Mouse (Mus musculus) WW6 (cell line): ENCODE measurements around the gene Gm14781.
"Not testable (repeated sequence)": the region's sequence is repeated elsewhere in the genome, so short reads cannot be mapped to it uniquely, and the experiment has no call there.

ENCODE experiments used
- DNase-seq: peaks from one replicate; pipeline ENCODE4 v3.0.0-alpha.2; 2013; ENCODE audit warnings: low read depth, low spot score

The Gm14781 gene

DNA sequence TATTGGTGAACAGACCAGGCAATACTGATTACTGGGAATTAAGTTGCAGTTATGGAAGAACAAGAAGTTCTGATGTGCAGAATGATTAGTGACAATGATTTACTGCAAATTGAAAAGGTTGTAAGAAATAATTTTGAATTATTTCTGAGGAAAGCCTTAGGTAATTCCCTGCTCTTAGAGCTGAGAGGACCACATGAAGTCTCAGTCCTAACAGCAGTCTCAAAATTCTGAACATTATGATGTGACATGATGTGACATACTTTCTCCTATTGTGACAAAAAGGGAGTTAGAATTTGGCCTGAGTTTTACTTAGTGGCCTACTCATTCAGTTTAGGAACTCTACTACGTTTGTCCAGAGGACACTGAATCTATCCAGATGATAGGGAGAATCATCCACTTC, at the start of gene Gm14781:
TSS of gene Gm14781 (plus strand) at position 301 of the 400 bp plus-strand sequence.
- not testable (repeated sequence) for DNase-seq

DNA sequence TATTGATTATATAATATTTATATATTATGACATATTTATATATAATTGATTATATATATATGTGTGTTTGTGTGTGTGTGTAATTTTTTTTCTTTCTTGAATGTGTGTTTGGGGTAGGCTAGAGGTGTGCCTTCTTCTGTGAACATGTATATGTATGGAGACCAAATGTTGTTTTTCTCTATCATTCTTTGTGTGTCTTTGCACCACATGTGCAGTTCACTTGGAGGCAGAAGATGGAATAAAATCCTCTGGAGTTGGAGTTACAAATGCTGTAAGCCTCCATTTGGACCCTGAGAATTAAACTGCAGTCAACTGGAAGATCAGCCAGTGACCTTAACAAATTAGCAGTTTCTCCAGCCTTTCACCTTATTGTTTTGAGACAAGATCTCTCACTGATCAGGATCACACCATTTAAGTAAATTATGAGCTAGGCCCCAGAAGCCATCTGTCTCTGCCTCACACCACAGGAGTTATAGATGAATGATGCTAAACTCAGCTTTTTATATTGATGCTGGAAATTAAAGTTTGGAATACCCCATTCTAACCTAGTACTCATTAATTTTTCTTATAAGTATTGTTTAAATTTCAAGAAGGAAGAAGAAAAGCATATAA, 23.1 kb downstream of the Gm14781 start:
- DNase-seq: not testable (repeated sequence)
